Mouse (Mus musculus): ENCODE results near the gene Ppard.

GRCm38 (mm10) chr17:28305172-28305571, 72.7 kb downstream of the Ppard start:
- TF ChIP-seq POLR2A (IDR thresholded peaks at IDR 0.05; ENCODE audit: borderline replicate concordance, insufficient read depth, low read length) (no peak), CTCF (IDR thresholded peaks at IDR 0.05; ENCODE audit: borderline replicate concordance, insufficient read depth, low read depth, low read length) (no peak)
